Mouse (Mus musculus) lung, embryonic 14.5 days (tissue): ENCODE measurements around the gene Ankrd50. TPM values are rescaled to one million over a fixed set of nuclear protein-coding genes. Genes with fewer than 3 reads are reported as not detected.

Experiments
- ATAC-seq: fragments of 200-750 bp; cut with Nextera tagmentation; 2 replicates; pipeline ENCODE4 v1.8.0; 2017; ENCODE audit warnings: mild to moderate bottlenecking, moderate TSS enrichment, moderate library complexity; ENCODE audit not compliant: insufficient read depth
- DNase-seq: peaks from one replicate; pipeline ENCODE4 v3.0.0-alpha.2; 2015
- H3K27ac ChIP-seq: fragments of 300-500 bp; sonication (generic); 2 replicates; pipeline ENCODE4 v1.5.1; 2014; ENCODE audit warnings: low read depth, mild to moderate bottlenecking, moderate library complexity
- H3K27me3 ChIP-seq: fragments of 300-500 bp; sonication (generic); 2 replicates; pipeline ENCODE4 v1.6.1; 2014; ENCODE audit warnings: low read length, control low read depth; ENCODE audit not compliant: insufficient read depth
- H3K36me3 ChIP-seq: fragments of 300-500 bp; sonication (generic); 2 replicates; pipeline ENCODE4 v1.6.1; 2014; ENCODE audit warnings: control low read depth; ENCODE audit not compliant: insufficient read depth
- H3K4me1 ChIP-seq: fragments of 300-500 bp; sonication (generic); 2 replicates; pipeline ENCODE4 v1.6.1; 2014; ENCODE audit warnings: antibody characterized with exemption, control low read depth; ENCODE audit not compliant: insufficient read depth
- H3K4me2 ChIP-seq: fragments of 300-500 bp; sonication (generic); 2 replicates; pipeline ENCODE4 v1.6.1; 2014; ENCODE audit warnings: mild to moderate bottlenecking
- H3K4me3 ChIP-seq: fragments of 300-500 bp; sonication (generic); 2 replicates; pipeline ENCODE4 v1.5.1; 2014; ENCODE audit warnings: low read depth, low read length
- H3K9ac ChIP-seq: fragments of 300-500 bp; sonication (generic); 2 replicates; pipeline ENCODE4 v1.6.1; 2014
- H3K9me3 ChIP-seq: fragments of 300-500 bp; sonication (generic); 2 replicates; pipeline ENCODE4 v1.6.1; 2016; ENCODE audit warnings: low read depth, low read length, control low read depth
- CTCF ChIP-seq: IDR thresholded peaks from 2 replicates; pipeline ENCODE4 v1.5.1; 2016; ENCODE audit warnings: antibody characterized with exemption, low read depth
- WGBS: fragments of 180-500 bp; shearing (Covaris S2); extraction: QIAGEN DNeasy Blood & Tissue Kit; methylation state at CpG from one replicate; pipeline ENCODE4 v1.1.7; 2014; 5-methylcytosine and 5-hydroxymethylcytosine counted together
- polyA plus RNA-seq: library from polyadenylated mRNA; unstranded; fragments of >200 nt; fragmentation: Nextera tagmentation; extraction: Ambion mirVana; gene quantifications from 2 replicates; pipeline ENCODE4 v1.2.1, GENCODE M21; 2014

Ankrd50 gene
- polyA plus RNA-seq, 1 experiment from 2014 or later, result 24.8 TPM

GRCm38 (mm10) chr3:38433495-38434464 lies 50.9 kb downstream of the Ankrd50 start:
- H3K27ac ChIP-seq, result no peak overlapping the region
- no peaks in the 10 kb centered on the region for H3K9me3 ChIP-seq
- H3K27me3 ChIP-seq, result no peaks in the 10 kb centered on the region
- no peaks in the 10 kb centered on the region for H3K4me1 ChIP-seq
- H3K4me3 ChIP-seq, result no peak overlapping the region
- ATAC-seq (no peak), DNase-seq (peak; percentile 33)
- H3K9ac ChIP-seq, result no peak overlapping the region
- no peak overlapping the region for H3K4me2 ChIP-seq
- no peaks in the 10 kb centered on the region for H3K36me3 ChIP-seq
- WGBS, result 18% methylated on average over 11 of the region's 11 CpGs
- TF ChIP-seq CTCF, result no peak

- WGBS, result 55% methylated on average over 5 of the region's 5 CpGs
- Histone ChIP-seq H3K4me2 (no peak overlapping the region), H3K27ac (no peak overlapping the region), H3K4me3 (no peak overlapping the region), H3K36me3 (no peaks in the 10 kb centered on the region), H3K27me3 (no peaks in the 10 kb centered on the region), H3K9ac (no peak overlapping the region), H3K9me3 (no peaks in the 10 kb centered on the region), H3K4me1 (no peaks in the 10 kb centered on the region)
- ATAC-seq (no peak), DNase-seq (no peak)
- TF ChIP-seq CTCF, result no peak
These were observed 53.2 kb downstream of the Ankrd50 start for GRCm38 (mm10) chr3:38431461-38431860.

GRCm38 (mm10) chr3:38431042-38431441 lies 53.6 kb downstream of the Ankrd50 start:
- 64% methylated on average over 6 of the region's 6 CpGs for WGBS
- H3K9ac ChIP-seq, result no peak overlapping the region

GRCm38 (mm10) chr3:38427200-38427599 lies 57.4 kb downstream of the Ankrd50 start:
- DNase-seq (peak; percentile 25), ATAC-seq (no peak)
- Histone ChIP-seq H3K9me3 (no peaks in the 10 kb centered on the region), H3K4me2 (no peak overlapping the region), H3K27ac (no peak overlapping the region), H3K9ac (no peak overlapping the region), H3K36me3 (no peaks in the 10 kb centered on the region), H3K4me3 (no peak overlapping the region), H3K27me3 (no peaks in the 10 kb centered on the region), H3K4me1 (no peaks in the 10 kb centered on the region; the same call in 1 of the 2 replicates)
- 40% methylated on average over 1 of the region's 1 CpGs for WGBS
- TF ChIP-seq CTCF, result no peak

More at GRCm38 (mm10) chr3:38431042-38431441, 53.6 kb downstream of the Ankrd50 start:
- no peak overlapping the region for H3K4me3 ChIP-seq
- TF ChIP-seq CTCF, result no peak
- no peaks in the 10 kb centered on the region for H3K9me3 ChIP-seq
- no peak overlapping the region for H3K27ac ChIP-seq
- H3K4me2 ChIP-seq, result no peak overlapping the region
- DNase-seq (no peak), ATAC-seq (no peak)
- H3K36me3 ChIP-seq, result no peaks in the 10 kb centered on the region
- no peaks in the 10 kb centered on the region for H3K4me1 ChIP-seq
- no peaks in the 10 kb centered on the region for H3K27me3 ChIP-seq

GRCm38 (mm10) chr3:38423966-38424365 lies 60.7 kb downstream of the Ankrd50 start:
- TF ChIP-seq CTCF, result no peak
- H3K27ac ChIP-seq, result no peak overlapping the region
- 52% methylated on average over 4 of the region's 4 CpGs for WGBS
- H3K4me2 ChIP-seq, result no peak overlapping the region
- H3K9ac ChIP-seq, result no peak overlapping the region
- H3K4me3 ChIP-seq, result no peak overlapping the region
- no peaks in the 10 kb centered on the region; the same call in 1 of the 2 replicates for H3K4me1 ChIP-seq
- peak; percentile 27 for DNase-seq
- no peak for ATAC-seq
- no peaks in the 10 kb centered on the region for H3K9me3 ChIP-seq
- H3K27me3 ChIP-seq, result no peaks in the 10 kb centered on the region
- H3K36me3 ChIP-seq, result no peaks in the 10 kb centered on the region

- Histone ChIP-seq H3K4me3 (no peak overlapping the region), H3K4me1 (no peaks in the 10 kb centered on the region; the same call in 1 of the 2 replicates), H3K9ac (no peak overlapping the region), H3K9me3 (no peaks in the 10 kb centered on the region), H3K27ac (no peak overlapping the region), H3K27me3 (no peaks in the 10 kb centered on the region), H3K36me3 (no peaks in the 10 kb centered on the region), H3K4me2 (no peak overlapping the region)
- 77% methylated on average over 3 of the region's 3 CpGs for WGBS
- ATAC-seq, result no peak
- DNase-seq, result no peak
- no peak for TF ChIP-seq CTCF
These were observed 64.7 kb downstream of the Ankrd50 start for GRCm38 (mm10) chr3:38419896-38420295.

GRCm38 (mm10) chr3:38415292-38415930 lies 69.2 kb downstream of the Ankrd50 start:
- Histone ChIP-seq H3K27ac (no peak overlapping the region), H3K36me3 (no peaks in the 10 kb centered on the region), H3K27me3 (no peaks in the 10 kb centered on the region), H3K4me2 (no peak overlapping the region), H3K9ac (no peak overlapping the region), H3K4me3 (no peak overlapping the region), H3K4me1 (no peaks in the 10 kb centered on the region), H3K9me3 (no peaks in the 10 kb centered on the region)
- no peak for TF ChIP-seq CTCF
- peak; percentile 91 for ATAC-seq
- peak; percentile 52 for DNase-seq
- 58% methylated on average over 3 of the region's 3 CpGs for WGBS
